ENCODE assay signal across 19 mouse cellular contexts in genomic region chr7:108797205-108797933, GRCm38 (mm10). TPM values are rescaled to one million over a fixed set of nuclear protein-coding genes. Genes with fewer than 3 reads are reported as not detected.
DNase-seq lines count a peak whose midpoint lies in the region; ATAC-seq and TF ChIP-seq lines count a peak whose summit lies in the region.
"Had no signal": no experiment of that assay in that cellular context is flagged by ENCODE, and none has a peak within 500 bp of the region (broad histone marks: within the 10 kb centered on the region; RNA-seq: fewer than 3 reads in every experiment).

No protein-coding gene starts in this region.

- no peak for TF ChIP-seq CTCF in kidney, adult 2 months (conservative IDR thresholded peaks at IDR 0.05; ENCODE audit: insufficient read depth, insufficient read length, low read depth, low read length)

- ATAC-seq in embryonic facial prominence, embryonic 14.5 days (ENCODE audit: low read depth): peak; percentile 94
- ATAC-seq in limb, embryonic 14.5 days (ENCODE audit: low FRiP score, low read depth): peak; percentile 94
- ATAC-seq: CD4-positive, CD25-positive, alpha-beta regulatory T cell, adult 4 months had no signal

- no peaks in the 10 kb centered on the region for H3K9me3 ChIP-seq in embryonic facial prominence, embryonic 14.5 days (ENCODE audit: control insufficient read depth, low read length)
- H3K9me3 ChIP-seq in limb, embryonic 14.5 days (ENCODE audit: control insufficient read depth, low read length): no peaks in the 10 kb centered on the region
- H3K9me3 ChIP-seq: heart, embryonic 12.5 days; hindbrain, embryonic 12.5 days; lung, embryonic 15.5 days; megakaryocyte, embryonic 14.5 days; neural tube, embryonic 15.5 days had no signal

- H3K4me1 ChIP-seq in kidney, adult 2 months (ENCODE audit: control insufficient read depth, insufficient read depth, low read length): no peaks in the 10 kb centered on the region
- peaks cover 4% of the 10 kb centered on the region; the same call in 1 of the 2 replicates for H3K4me1 ChIP-seq in embryonic facial prominence, embryonic 14.5 days (ENCODE audit: control insufficient read depth, insufficient read depth, low read length)
- H3K4me1 ChIP-seq in limb, embryonic 14.5 days (ENCODE audit: control insufficient read depth, insufficient read depth, low read length): peaks cover 18% of the 10 kb centered on the region
- H3K4me1 ChIP-seq: heart, embryonic 12.5 days; hindbrain, embryonic 12.5 days; lung, embryonic 15.5 days; megakaryocyte, embryonic 14.5 days; neural tube, embryonic 15.5 days had no signal

- WGBS in kidney, adult 2 months: 25% methylated on average over 1 of the region's 1 CpGs
- 0% methylated on average over 1 of the region's 1 CpGs for WGBS in embryonic facial prominence, embryonic 14.5 days
- 0% methylated on average over 1 of the region's 1 CpGs for WGBS in limb, embryonic 14.5 days

- no peaks in the 10 kb centered on the region for H3K27me3 ChIP-seq in kidney, adult 2 months (replicated peaks; ENCODE audit: control insufficient read depth, insufficient read depth, low read length)
- no peaks in the 10 kb centered on the region for H3K27me3 ChIP-seq in embryonic facial prominence, embryonic 14.5 days (replicated peaks; ENCODE audit: control insufficient read depth, insufficient read depth, low read length)
- H3K27me3 ChIP-seq in limb, embryonic 14.5 days (ENCODE audit: control insufficient read depth, insufficient read depth, low read length): no peaks in the 10 kb centered on the region
- H3K27me3 ChIP-seq: heart, embryonic 12.5 days; hindbrain, embryonic 12.5 days; lung, embryonic 15.5 days; megakaryocyte, embryonic 14.5 days; neural tube, embryonic 15.5 days had no signal

- H3K9ac ChIP-seq in embryonic facial prominence, embryonic 14.5 days (ENCODE audit: low read depth, low read length): no peak overlapping the region
- no peak overlapping the region for H3K9ac ChIP-seq in limb, embryonic 14.5 days (ENCODE audit: low read depth, low read length, severe bottlenecking)
- H3K9ac ChIP-seq: heart, embryonic 12.5 days; hindbrain, embryonic 12.5 days; lung, embryonic 15.5 days; neural tube, embryonic 15.5 days had no signal

- peak; percentile 9 for DNase-seq in kidney, adult 2 months
- no peak for DNase-seq in kidney, postnatal 14 days
- DNase-seq in embryo, embryonic 11 days: peak; percentile 74
- DNase-seq in embryonic facial prominence, embryonic 14.5 days (ENCODE audit: low spot score): peak; percentile 85
- DNase-seq in limb, embryonic 14.5 days (ENCODE audit: low spot score): peak; percentile 92
- no peak for DNase-seq in urinary bladder, postnatal 36 days (ENCODE audit: low spot score in 2 of 2)
- DNase-seq in cerebellum, adult 18-20 months: no peak
- DNase-seq: adrenal gland, postnatal 25 days; kidney, adult 11 months; layer of hippocampus, postnatal 36 days; retina, postnatal 1 day had no signal

- H3K36me3 ChIP-seq in kidney, adult 2 months (ENCODE audit: control insufficient read depth, insufficient read depth, low read length): no peaks in the 10 kb centered on the region
- no peaks in the 10 kb centered on the region for H3K36me3 ChIP-seq in embryonic facial prominence, embryonic 14.5 days (ENCODE audit: control insufficient read depth, insufficient read depth, low read length)
- H3K36me3 ChIP-seq in limb, embryonic 14.5 days (ENCODE audit: control insufficient read depth, insufficient read depth, low read length): no peaks in the 10 kb centered on the region
- H3K36me3 ChIP-seq: heart, embryonic 12.5 days; hindbrain, embryonic 12.5 days; lung, embryonic 15.5 days; neural tube, embryonic 15.5 days had no signal

- H3K27ac ChIP-seq in kidney, adult 2 months (ENCODE audit: insufficient read depth, low read depth, low read length): no peak overlapping the region
- H3K27ac ChIP-seq in embryonic facial prominence, embryonic 14.5 days (replicated peaks; ENCODE audit: low read depth, low read length): peak overlapping the region; percentile 39; the same call in 1 of the 2 replicates
- no peak overlapping the region for H3K27ac ChIP-seq in limb, embryonic 14.5 days (replicated peaks; ENCODE audit: low read depth, low read length)
- H3K27ac ChIP-seq: hindbrain, embryonic 12.5 days; lung, embryonic 15.5 days; neural tube, embryonic 15.5 days had no signal

- no peak overlapping the region for H3K4me2 ChIP-seq in embryonic facial prominence, embryonic 14.5 days (ENCODE audit: low read depth, low read length)
- H3K4me2 ChIP-seq in limb, embryonic 14.5 days (replicated peaks; ENCODE audit: low read depth, low read length, severe bottlenecking): no peak overlapping the region
- H3K4me2 ChIP-seq: heart, embryonic 12.5 days; hindbrain, embryonic 12.5 days; lung, embryonic 15.5 days; neural tube, embryonic 15.5 days had no signal

- no peak overlapping the region for H3K4me3 ChIP-seq in kidney, adult 2 months (ENCODE audit: insufficient read depth, low read depth, low read length)
- H3K4me3 ChIP-seq in embryonic facial prominence, embryonic 14.5 days (ENCODE audit: low read depth, low read length): no peak overlapping the region
- H3K4me3 ChIP-seq in limb, embryonic 14.5 days (replicated peaks; ENCODE audit: low read length): no peak overlapping the region
- H3K4me3 ChIP-seq: heart, embryonic 12.5 days; hindbrain, embryonic 12.5 days; lung, embryonic 15.5 days; megakaryocyte, embryonic 14.5 days; neural tube, embryonic 15.5 days had no signal

- TF ChIP-seq POLR2A in kidney, adult 2 months (IDR thresholded peaks at IDR 0.05; ENCODE audit: low read depth, low read length): no peak
- TF ChIP-seq POLR2A in limb, embryonic 14.5 days (IDR thresholded peaks at IDR 0.05; ENCODE audit: borderline replicate concordance, extremely low read depth, insufficient read depth, insufficient read length): no peak

RNA-seq across cellular contexts. Expression of gene Olfr514, which starts 28.4 kb away (rescaled TPM):
- not detected in 2 replicates for polyA plus RNA-seq in kidney, adult 2 months (2012; rRNA removed)
- polyA plus RNA-seq in embryonic facial prominence, embryonic 14.5 days (2014; fragmentation: Nextera tagmentation; extraction: Ambion mirVana): not detected in 2 replicates
- polyA plus RNA-seq in limb, embryonic 14.5 days (2012; rRNA removed): not detected in 2 replicates
- not detected in 2 replicates for polyA plus RNA-seq in limb, embryonic 14.5 days (2014; fragmentation: Nextera tagmentation; extraction: Ambion mirVana)
- polyA plus RNA-seq: CD4-positive, CD25-positive, alpha-beta regulatory T cell, adult 4 months; forebrain, embryonic 11.5 days; heart, embryonic 12.5 days; hindbrain, embryonic 12.5 days; liver, adult 2 months; lung, embryonic 15.5 days; neural tube, embryonic 15.5 days had no signal

RNA-seq across cellular contexts. Expression of gene Olfr513, which starts 46.6 kb away (rescaled TPM):
- not detected in 2 replicates for polyA plus RNA-seq in kidney, adult 2 months (2012; rRNA removed)
- 0.14 TPM in 1 of 2 replicates, not detected in the other for polyA plus RNA-seq in embryonic facial prominence, embryonic 14.5 days (2014; fragmentation: Nextera tagmentation; extraction: Ambion mirVana)
- polyA plus RNA-seq in limb, embryonic 14.5 days (2012; rRNA removed): not detected in 2 replicates
- not detected in 2 replicates for polyA plus RNA-seq in limb, embryonic 14.5 days (2014; fragmentation: Nextera tagmentation; extraction: Ambion mirVana)
- polyA plus RNA-seq: CD4-positive, CD25-positive, alpha-beta regulatory T cell, adult 4 months; forebrain, embryonic 11.5 days; heart, embryonic 12.5 days; hindbrain, embryonic 12.5 days; liver, adult 2 months; lung, embryonic 15.5 days; neural tube, embryonic 15.5 days had no signal

RNA-seq across cellular contexts. Expression of gene Olfr516, which starts 53.0 kb away (rescaled TPM):
- not detected in 2 replicates for polyA plus RNA-seq in kidney, adult 2 months (2012; rRNA removed)
- polyA plus RNA-seq in embryonic facial prominence, embryonic 14.5 days (2014; fragmentation: Nextera tagmentation; extraction: Ambion mirVana): 0.15 TPM in 1 of 2 replicates, not detected in the other
- not detected in 2 replicates for polyA plus RNA-seq in limb, embryonic 14.5 days (2012; rRNA removed)
- not detected in 2 replicates for polyA plus RNA-seq in limb, embryonic 14.5 days (2014; fragmentation: Nextera tagmentation; extraction: Ambion mirVana)
- polyA plus RNA-seq: CD4-positive, CD25-positive, alpha-beta regulatory T cell, adult 4 months; forebrain, embryonic 11.5 days; heart, embryonic 12.5 days; hindbrain, embryonic 12.5 days; liver, adult 2 months; lung, embryonic 15.5 days; neural tube, embryonic 15.5 days had no signal

Comparison
In these comparisons a context has a peak if more than half of its experiments do, and no peak if none do; other contexts are left out.
1. DNase-seq: peak in kidney, adult 2 months (single experiment), embryo, embryonic 11 days (single experiment), embryonic facial prominence, embryonic 14.5 days (single experiment) and limb, embryonic 14.5 days (single experiment); none in kidney, postnatal 14 days (single experiment), urinary bladder, postnatal 36 days (0 of 2) and cerebellum, adult 18-20 months (0 of 2).